Mouse (Mus musculus): ENCODE results near the gene Pik3r3. TPM values are rescaled to one million over a fixed set of nuclear protein-coding genes. Genes with fewer than 3 reads are reported as not detected.

Pik3r3 gene
- polyA plus RNA-seq, 1 experiment from 2014 or later, result 16.7 TPM

DNA sequence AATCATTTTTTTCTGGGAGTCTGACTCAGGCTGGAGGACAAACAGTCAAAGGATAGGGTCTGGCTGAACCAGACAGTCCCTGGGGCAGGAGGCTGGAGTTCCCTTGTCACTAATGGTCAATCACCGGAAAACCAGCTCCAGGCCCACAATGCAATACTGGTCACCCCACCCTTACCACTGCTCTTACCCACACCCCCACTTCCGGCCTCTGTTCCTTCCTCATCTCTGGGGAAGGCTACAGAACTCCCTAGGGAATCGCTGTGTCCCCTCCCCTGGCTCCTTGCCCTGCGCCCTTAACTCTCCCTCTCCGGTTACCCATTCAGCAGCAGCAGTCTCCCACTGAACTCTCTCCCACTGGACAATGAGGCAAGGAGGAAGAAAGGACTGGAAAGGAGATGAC lies 44.3 kb upstream of the Pik3r3 start:
- H3K27ac ChIP-seq (replicated peaks in 1 of 2; ENCODE audit: control insufficient read depth in 1 of 2, insufficient read depth in 1 of 2, low read depth in 2 of 2, low read length in 2 of 2), result peak overlapping the region; percentile 76 to 91
- no peaks in the 10 kb centered on the region for H3K9me3 ChIP-seq (ENCODE audit: control insufficient read depth, low read length)
- no peaks in the 10 kb centered on the region for H3K36me3 ChIP-seq (ENCODE audit: control insufficient read depth, insufficient read depth, low read length)
- no peaks in the 10 kb centered on the region for H3K27me3 ChIP-seq (ENCODE audit: control insufficient read depth, insufficient read depth, low read length)
- WGBS, result 32% methylated on average over 5 of the region's 5 CpGs
- H3K9ac ChIP-seq (ENCODE audit: low read length), result peak overlapping the region; percentile 66
- H3K4me2 ChIP-seq (ENCODE audit: low read length), result peak overlapping the region; percentile 61
- no peak overlapping the region for H3K4me3 ChIP-seq (ENCODE audit: control insufficient read depth in 1 of 2, insufficient read depth in 1 of 2, low read depth in 1 of 2, low read length in 2 of 2)
- peaks cover 30 to 35% of the 10 kb centered on the region in 2 experiments for H3K4me1 ChIP-seq (ENCODE audit: control insufficient read depth in 2 of 2, insufficient read depth in 2 of 2, low read length in 2 of 2)
- peak; percentile 57; the same call in 1 of the 2 replicates for ATAC-seq (ENCODE audit: insufficient number of reproducible peaks, insufficient read depth, low FRiP score, low read depth)

DNA sequence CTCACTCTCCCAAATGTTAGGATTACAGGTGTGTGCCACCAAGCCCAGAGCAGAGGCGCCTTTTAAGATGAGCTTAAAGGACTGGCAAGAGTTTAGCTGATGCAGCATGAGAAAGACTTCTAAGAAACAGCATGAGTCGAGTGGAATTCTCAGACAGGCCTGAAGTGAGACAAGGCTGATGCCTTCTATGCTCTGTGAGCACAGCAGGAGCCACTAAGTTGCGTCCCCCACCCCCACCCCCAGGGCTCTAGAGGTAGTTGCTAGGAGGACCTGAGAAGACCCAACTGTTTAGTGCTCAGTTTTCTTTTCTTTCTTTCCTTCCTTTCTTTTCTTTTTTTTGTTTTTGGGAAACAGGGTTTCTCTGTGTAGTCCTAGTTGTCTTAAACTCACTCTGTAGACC lies 39.3 kb upstream of the Pik3r3 start:
- ATAC-seq (ENCODE audit: insufficient number of reproducible peaks, insufficient read depth, low FRiP score, low read depth), result no peak
- no peaks in the 10 kb centered on the region for H3K9me3 ChIP-seq (ENCODE audit: control insufficient read depth, low read length)

DNA sequence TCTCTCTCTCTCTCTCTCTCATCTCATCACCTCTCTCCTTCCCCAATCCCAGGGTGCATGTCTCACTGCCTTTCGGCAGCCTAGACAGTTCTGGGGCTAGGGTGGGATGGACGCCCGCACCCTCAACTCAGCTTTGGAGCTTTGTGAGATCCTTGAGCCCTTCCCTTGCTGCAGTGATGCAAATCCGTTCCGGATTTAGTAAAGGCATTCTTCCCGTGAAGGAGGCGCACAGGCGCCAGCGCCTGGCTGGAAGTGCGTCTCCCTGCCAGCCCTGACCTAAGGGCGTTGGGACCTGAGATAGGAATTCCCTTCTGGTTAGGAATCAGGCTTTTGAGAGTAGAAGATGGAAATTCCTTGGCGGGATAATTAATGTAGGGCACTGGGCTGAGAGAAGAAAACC lies 38.7 kb upstream of the Pik3r3 start:
- peak overlapping the region; percentile 57 for H3K9ac ChIP-seq (ENCODE audit: low read length)
- H3K27ac ChIP-seq (replicated peaks in 1 of 2; ENCODE audit: control insufficient read depth in 1 of 2, insufficient read depth in 1 of 2, low read depth in 2 of 2, low read length in 2 of 2), result peak overlapping the region; percentile 36 to 48; a peak in 2 of 4 replicates
- no peaks in the 10 kb centered on the region for H3K9me3 ChIP-seq (ENCODE audit: control insufficient read depth, low read length)
- no peak for ATAC-seq (ENCODE audit: insufficient number of reproducible peaks, insufficient read depth, low FRiP score, low read depth)
- no peaks in the 10 kb centered on the region for H3K36me3 ChIP-seq (ENCODE audit: control insufficient read depth, insufficient read depth, low read length)
- peak overlapping the region; percentile 62 for H3K4me2 ChIP-seq (ENCODE audit: low read length)
- peak overlapping the region; percentile 28 to 38 for H3K4me3 ChIP-seq (ENCODE audit: control insufficient read depth in 1 of 2, insufficient read depth in 1 of 2, low read depth in 1 of 2, low read length in 2 of 2)
- peaks cover 0 to 11% of the 10 kb centered on the region in 2 experiments; a peak in 2 of 4 replicates for H3K4me1 ChIP-seq (ENCODE audit: control insufficient read depth in 2 of 2, insufficient read depth in 2 of 2, low read length in 2 of 2)
- H3K27me3 ChIP-seq (ENCODE audit: control insufficient read depth, insufficient read depth, low read length), result no peaks in the 10 kb centered on the region
- WGBS, result 4% methylated on average over 12 of the region's 12 CpGs

More for the DNA sequence above, 39.3 kb upstream of the Pik3r3 start:
- H3K4me3 ChIP-seq (ENCODE audit: control insufficient read depth in 1 of 2, insufficient read depth in 1 of 2, low read depth in 1 of 2, low read length in 2 of 2), result no peak overlapping the region
- H3K36me3 ChIP-seq (ENCODE audit: control insufficient read depth, insufficient read depth, low read length), result no peaks in the 10 kb centered on the region
- no peaks in the 10 kb centered on the region for H3K27me3 ChIP-seq (ENCODE audit: control insufficient read depth, insufficient read depth, low read length)
- no peak overlapping the region for H3K4me2 ChIP-seq (ENCODE audit: low read length)
- no peak overlapping the region for H3K27ac ChIP-seq (replicated peaks in 1 of 2; ENCODE audit: control insufficient read depth in 1 of 2, insufficient read depth in 1 of 2, low read depth in 2 of 2, low read length in 2 of 2)
- peaks cover 5 to 15% of the 10 kb centered on the region in 2 experiments for H3K4me1 ChIP-seq (ENCODE audit: control insufficient read depth in 2 of 2, insufficient read depth in 2 of 2, low read length in 2 of 2)
- 60% methylated on average over 3 of the region's 3 CpGs for whole genome bisulfite sequencing
- no peak overlapping the region for H3K9ac ChIP-seq (ENCODE audit: low read length)

DNA sequence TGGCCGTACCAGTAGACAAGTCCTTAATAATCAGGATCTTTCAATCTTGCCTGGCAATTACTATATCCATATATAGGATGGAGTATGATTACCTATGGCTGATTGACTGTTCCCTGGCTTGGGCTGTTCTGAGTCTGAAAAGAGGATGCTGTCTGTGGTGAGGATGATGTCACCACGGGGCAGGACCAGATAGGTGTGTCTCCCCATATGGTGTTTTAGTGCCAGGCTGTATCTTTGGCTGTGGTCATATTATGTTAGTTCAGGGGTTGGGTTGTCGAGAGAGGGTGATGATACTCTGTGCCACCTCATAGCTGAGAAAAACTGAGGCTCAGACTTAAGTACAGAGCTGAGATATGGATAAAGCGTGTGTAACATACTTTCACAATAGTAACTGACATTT lies 36.3 kb upstream of the Pik3r3 start:
- peaks cover 0 to 9% of the 10 kb centered on the region in 2 experiments; a peak in 2 of 4 replicates for H3K4me1 ChIP-seq (ENCODE audit: control insufficient read depth in 2 of 2, insufficient read depth in 2 of 2, low read length in 2 of 2)
- no peak overlapping the region for H3K4me2 ChIP-seq (ENCODE audit: low read length)
- ATAC-seq (ENCODE audit: insufficient number of reproducible peaks, insufficient read depth, low FRiP score, low read depth), result no peak
- H3K9ac ChIP-seq (ENCODE audit: low read length), result no peak overlapping the region
- no peaks in the 10 kb centered on the region for H3K27me3 ChIP-seq (ENCODE audit: control insufficient read depth, insufficient read depth, low read length)
- no peaks in the 10 kb centered on the region for H3K36me3 ChIP-seq (ENCODE audit: control insufficient read depth, insufficient read depth, low read length)
- H3K9me3 ChIP-seq (ENCODE audit: control insufficient read depth, low read length), result no peaks in the 10 kb centered on the region
- 79% methylated on average over 4 of the region's 4 CpGs for WGBS
- no peak overlapping the region for H3K27ac ChIP-seq (replicated peaks in 1 of 2; ENCODE audit: control insufficient read depth in 1 of 2, insufficient read depth in 1 of 2, low read depth in 2 of 2, low read length in 2 of 2)
- H3K4me3 ChIP-seq (ENCODE audit: control insufficient read depth in 1 of 2, insufficient read depth in 1 of 2, low read depth in 1 of 2, low read length in 2 of 2), result no peak overlapping the region

DNA sequence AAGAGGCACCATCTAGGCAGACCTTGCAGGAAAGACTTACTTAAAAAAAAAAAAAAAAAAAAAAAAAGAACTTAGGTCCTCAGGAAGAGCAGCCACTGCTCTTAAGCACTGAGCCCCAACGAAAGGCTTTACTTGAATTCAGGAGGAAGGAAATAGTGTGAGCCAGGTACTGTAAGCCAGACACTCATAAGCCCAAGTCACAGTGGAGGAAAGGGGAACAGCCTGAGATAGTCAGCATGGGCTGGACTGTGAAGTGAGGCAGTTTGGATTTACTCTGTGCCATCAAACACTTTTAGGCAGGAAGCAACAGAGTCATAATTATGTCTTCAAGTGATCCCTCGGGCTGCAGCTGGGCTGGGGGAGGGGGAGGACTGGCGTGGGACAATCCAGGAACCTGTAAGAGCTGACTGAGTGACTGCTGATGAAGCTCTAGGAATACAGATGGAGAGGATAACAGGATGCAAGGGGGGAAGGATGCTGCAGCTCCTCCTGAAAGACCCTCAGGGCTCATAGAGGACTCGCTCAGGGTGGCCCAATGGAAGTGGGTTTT lies 29.1 kb upstream of the Pik3r3 start:
- no peak overlapping the region for H3K9ac ChIP-seq (ENCODE audit: low read length)
- peaks cover 4% of the 10 kb centered on the region in 2 experiments; a peak in 2 of 4 replicates for H3K4me1 ChIP-seq (ENCODE audit: control insufficient read depth in 2 of 2, insufficient read depth in 2 of 2, low read length in 2 of 2)
- no peak overlapping the region for H3K4me3 ChIP-seq (ENCODE audit: control insufficient read depth in 1 of 2, insufficient read depth in 1 of 2, low read depth in 1 of 2, low read length in 2 of 2)
- 45% methylated on average over 4 of the region's 4 CpGs for WGBS
- no peak for ATAC-seq (ENCODE audit: insufficient number of reproducible peaks, insufficient read depth, low FRiP score, low read depth)
- no peaks in the 10 kb centered on the region for H3K36me3 ChIP-seq (ENCODE audit: control insufficient read depth, insufficient read depth, low read length)
- no peaks in the 10 kb centered on the region for H3K9me3 ChIP-seq (ENCODE audit: control insufficient read depth, low read length)
- no peaks in the 10 kb centered on the region for H3K27me3 ChIP-seq (ENCODE audit: control insufficient read depth, insufficient read depth, low read length)
- H3K27ac ChIP-seq (replicated peaks in 1 of 2; ENCODE audit: control insufficient read depth in 1 of 2, insufficient read depth in 1 of 2, low read depth in 2 of 2, low read length in 2 of 2), result no peak overlapping the region
- no peak overlapping the region for H3K4me2 ChIP-seq (ENCODE audit: low read length)

DNA sequence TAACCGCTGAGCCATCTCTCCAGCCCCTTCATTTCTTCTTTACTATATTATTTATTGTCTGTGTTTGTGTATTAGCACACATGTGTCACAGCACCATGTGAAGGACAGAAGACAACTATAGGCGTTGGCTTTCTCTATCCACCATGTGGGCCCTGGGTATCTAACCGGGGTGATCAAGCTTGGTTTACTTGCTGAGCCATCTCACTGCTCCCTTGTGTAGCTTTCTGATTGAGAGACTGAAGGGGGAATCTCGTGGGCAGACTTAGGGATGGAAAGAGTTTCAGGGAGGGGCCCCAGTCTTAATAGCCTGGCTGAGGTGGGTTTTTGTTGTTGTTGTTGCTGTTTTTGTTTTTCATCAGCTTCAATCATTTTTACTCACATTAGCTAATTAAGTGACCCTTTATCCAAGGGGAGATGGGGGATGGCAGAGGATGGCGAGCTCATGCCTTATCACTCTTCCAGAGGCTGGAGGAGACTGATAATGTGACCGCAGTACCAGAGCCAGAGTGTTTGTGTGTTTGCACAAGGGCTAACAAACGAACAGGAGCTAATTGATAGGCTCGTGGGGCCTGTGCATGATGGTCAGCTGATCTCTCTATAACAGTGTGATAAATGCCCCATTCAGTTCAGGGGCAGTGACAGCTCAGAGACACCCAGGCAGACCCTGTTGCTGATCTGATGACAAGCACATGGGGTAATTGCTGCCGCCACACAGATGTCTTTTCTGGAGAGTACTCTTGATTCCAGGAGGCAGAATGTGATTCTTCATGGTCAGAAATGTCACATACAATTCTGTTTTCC lies 27.6 kb upstream of the Pik3r3 start:
- no peak for ATAC-seq (ENCODE audit: insufficient number of reproducible peaks, insufficient read depth, low FRiP score, low read depth)
- Histone ChIP-seq H3K9me3 (ENCODE audit: control insufficient read depth, low read length) (no peaks in the 10 kb centered on the region), H3K4me3 (ENCODE audit: control insufficient read depth in 1 of 2, insufficient read depth in 1 of 2, low read depth in 1 of 2, low read length in 2 of 2) (no peak overlapping the region), H3K27me3 (ENCODE audit: control insufficient read depth, insufficient read depth, low read length) (no peaks in the 10 kb centered on the region), H3K36me3 (ENCODE audit: control insufficient read depth, insufficient read depth, low read length) (no peaks in the 10 kb centered on the region), H3K4me1 (ENCODE audit: control insufficient read depth in 2 of 2, insufficient read depth in 2 of 2, low read length in 2 of 2) (peaks cover 4% of the 10 kb centered on the region in 2 experiments; a peak in 2 of 4 replicates), H3K9ac (ENCODE audit: low read length) (no peak overlapping the region), H3K4me2 (ENCODE audit: low read length) (no peak overlapping the region), H3K27ac (replicated peaks in 1 of 2; ENCODE audit: control insufficient read depth in 1 of 2, insufficient read depth in 1 of 2, low read depth in 2 of 2, low read length in 2 of 2) (no peak overlapping the region)
- 33% methylated on average over 9 of the region's 9 CpGs for WGBS

DNA sequence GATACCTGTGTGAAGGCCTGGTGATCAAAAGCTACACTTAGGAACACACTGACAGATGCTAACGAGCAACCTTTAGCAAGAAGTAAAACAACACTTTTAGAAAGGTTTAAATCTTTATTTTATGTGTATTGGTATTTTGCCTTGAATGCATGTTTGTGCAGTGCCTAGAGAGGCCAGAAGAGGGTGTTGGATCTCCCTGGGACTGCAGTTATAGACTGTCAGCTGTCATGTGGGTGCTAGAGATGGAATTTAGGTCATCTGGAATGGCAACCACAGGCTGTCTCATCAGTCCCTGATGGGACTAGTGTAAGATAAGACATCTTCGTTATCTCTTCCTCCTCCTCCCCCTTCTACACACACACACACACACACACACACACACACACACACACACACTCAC lies 23.0 kb upstream of the Pik3r3 start:
- Histone ChIP-seq H3K4me3 (ENCODE audit: control insufficient read depth in 1 of 2, insufficient read depth in 1 of 2, low read depth in 1 of 2, low read length in 2 of 2) (no peak overlapping the region), H3K27me3 (ENCODE audit: control insufficient read depth, insufficient read depth, low read length) (no peaks in the 10 kb centered on the region), H3K9me3 (ENCODE audit: control insufficient read depth, low read length) (no peaks in the 10 kb centered on the region), H3K27ac (replicated peaks in 1 of 2; ENCODE audit: control insufficient read depth in 1 of 2, insufficient read depth in 1 of 2, low read depth in 2 of 2, low read length in 2 of 2) (no peak overlapping the region), H3K36me3 (ENCODE audit: control insufficient read depth, insufficient read depth, low read length) (no peaks in the 10 kb centered on the region), H3K4me1 (ENCODE audit: control insufficient read depth in 2 of 2, insufficient read depth in 2 of 2, low read length in 2 of 2) (peaks cover 4% of the 10 kb centered on the region in 2 experiments; a peak in 2 of 4 replicates), H3K4me2 (ENCODE audit: low read length) (no peak overlapping the region), H3K9ac (ENCODE audit: low read length) (no peak overlapping the region)
- ATAC-seq (ENCODE audit: insufficient number of reproducible peaks, insufficient read depth, low FRiP score, low read depth), result no peak
- 80% methylated on average over 2 of the region's 2 CpGs for WGBS

Data from heart, embryonic 14.5 days (tissue).